Mouse (Mus musculus): Measurements from ENCODE around the gene Hras. TPM values are rescaled to one million over a fixed set of nuclear protein-coding genes. Genes with fewer than 3 reads are reported as not detected.

The Hras gene
- polyA plus RNA-seq, 1 experiment, result 29.0 TPM

GRCm38 (mm10) chr7:141169866-141170265 is 23.9 kb downstream of the Hras start:
- Histone ChIP-seq H3K36me3 (ENCODE audit: control insufficient read depth, insufficient read depth, low read length) (peaks cover 5% of the 10 kb centered on the region), H3K27me3 (ENCODE audit: control insufficient read depth, insufficient read depth, low read length) (no peaks in the 10 kb centered on the region), H3K27ac (ENCODE audit: insufficient read depth, low read length) (no peak overlapping the region), H3K4me3 (ENCODE audit: extremely low read depth, insufficient read depth, insufficient read length) (no peak overlapping the region), H3K4me1 (ENCODE audit: control insufficient read depth, insufficient read depth, insufficient read length) (peaks cover 11% of the 10 kb centered on the region; the same call in 1 of the 2 replicates)
- no peak for TF ChIP-seq POLR2A (IDR thresholded peaks at IDR 0.05; ENCODE audit: low read depth, low read length)
- TF ChIP-seq CTCF (IDR thresholded peaks at IDR 0.05; ENCODE audit: extremely low read depth, insufficient read depth, insufficient read length, insufficient replicate concordance), result no peak
- no peak for DNase-seq (ENCODE audit: low read depth in 1 of 2, low spot score in 2 of 2)

DNA sequence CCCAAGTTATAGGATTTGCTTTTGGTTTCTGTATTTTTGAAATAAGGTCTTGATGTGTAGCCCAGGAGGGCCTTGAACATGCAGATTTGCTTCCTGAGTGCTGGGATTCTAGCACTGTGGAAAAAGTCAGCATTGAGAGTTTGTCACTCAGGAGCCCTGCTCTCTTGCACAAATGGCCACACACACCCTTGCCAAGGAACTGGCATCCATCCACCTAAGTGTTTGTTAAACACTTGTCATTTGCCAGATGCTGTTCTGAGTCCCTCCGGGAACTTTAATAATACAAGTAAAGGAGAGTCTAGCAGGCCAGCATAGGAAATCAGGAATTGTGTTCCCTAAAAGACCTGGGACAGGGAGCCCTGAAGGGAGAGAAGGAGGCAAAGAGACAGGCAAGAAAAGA is 24.5 kb downstream of the Hras start:
- H3K36me3 ChIP-seq (ENCODE audit: control insufficient read depth, insufficient read depth, low read length), result peaks cover 7% of the 10 kb centered on the region
- no peak overlapping the region for H3K27ac ChIP-seq (ENCODE audit: insufficient read depth, low read length)
- DNase-seq (ENCODE audit: low read depth in 1 of 2, low spot score in 2 of 2), result no peak
- H3K4me1 ChIP-seq (ENCODE audit: control insufficient read depth, insufficient read depth, insufficient read length), result peaks cover 11% of the 10 kb centered on the region; the same call in 1 of the 2 replicates
- H3K4me3 ChIP-seq (ENCODE audit: extremely low read depth, insufficient read depth, insufficient read length), result no peak overlapping the region
- TF ChIP-seq CTCF (IDR thresholded peaks at IDR 0.05; ENCODE audit: extremely low read depth, insufficient read depth, insufficient read length, insufficient replicate concordance) (no peak), POLR2A (IDR thresholded peaks at IDR 0.05; ENCODE audit: low read depth, low read length) (no peak)
- WGBS, result 94% methylated on average over 1 of the region's 1 CpGs
- no peaks in the 10 kb centered on the region for H3K27me3 ChIP-seq (ENCODE audit: control insufficient read depth, insufficient read depth, low read length)

DNA sequence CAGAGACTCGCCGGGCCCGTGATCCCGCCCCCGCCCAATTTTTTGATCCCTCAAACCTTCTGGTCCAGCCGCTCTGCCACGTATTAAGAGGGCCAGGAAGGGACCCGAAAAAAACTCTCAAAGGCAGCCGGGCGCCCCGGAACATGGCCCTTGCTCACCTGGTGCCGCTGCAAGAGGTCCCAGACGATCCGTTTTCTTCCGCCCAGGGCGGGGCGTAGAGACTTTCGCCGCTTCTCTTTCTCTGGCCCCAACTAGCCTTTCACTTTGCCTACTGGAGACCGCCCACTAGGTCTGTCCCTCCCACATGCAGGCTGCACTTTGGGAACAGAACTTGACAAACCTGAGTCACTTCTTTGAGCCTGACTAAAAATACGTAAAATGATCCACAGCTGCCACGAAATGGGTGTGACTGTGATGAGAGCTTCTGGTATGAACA is 25.3 kb downstream of the Hras start:
- TF ChIP-seq POLR2A (IDR thresholded peaks at IDR 0.05; ENCODE audit: low read depth, low read length), result no peak
- no peak for TF ChIP-seq CTCF (IDR thresholded peaks at IDR 0.05; ENCODE audit: extremely low read depth, insufficient read depth, insufficient read length, insufficient replicate concordance)
- WGBS, result 1% methylated on average over 22 of the region's 22 CpGs
- Histone ChIP-seq H3K4me3 (ENCODE audit: extremely low read depth, insufficient read depth, insufficient read length) (peak overlapping the region; percentile 60), H3K27ac (ENCODE audit: insufficient read depth, low read length) (peak overlapping the region; percentile 53), H3K27me3 (ENCODE audit: control insufficient read depth, insufficient read depth, low read length) (no peaks in the 10 kb centered on the region), H3K4me1 (ENCODE audit: control insufficient read depth, insufficient read depth, insufficient read length) (peaks cover 11% of the 10 kb centered on the region; the same call in 1 of the 2 replicates), H3K36me3 (ENCODE audit: control insufficient read depth, insufficient read depth, low read length) (peaks cover 15% of the 10 kb centered on the region)
- DNase-seq (ENCODE audit: low read depth in 1 of 2, low spot score in 2 of 2), result peak; percentile 39 to 78

DNA sequence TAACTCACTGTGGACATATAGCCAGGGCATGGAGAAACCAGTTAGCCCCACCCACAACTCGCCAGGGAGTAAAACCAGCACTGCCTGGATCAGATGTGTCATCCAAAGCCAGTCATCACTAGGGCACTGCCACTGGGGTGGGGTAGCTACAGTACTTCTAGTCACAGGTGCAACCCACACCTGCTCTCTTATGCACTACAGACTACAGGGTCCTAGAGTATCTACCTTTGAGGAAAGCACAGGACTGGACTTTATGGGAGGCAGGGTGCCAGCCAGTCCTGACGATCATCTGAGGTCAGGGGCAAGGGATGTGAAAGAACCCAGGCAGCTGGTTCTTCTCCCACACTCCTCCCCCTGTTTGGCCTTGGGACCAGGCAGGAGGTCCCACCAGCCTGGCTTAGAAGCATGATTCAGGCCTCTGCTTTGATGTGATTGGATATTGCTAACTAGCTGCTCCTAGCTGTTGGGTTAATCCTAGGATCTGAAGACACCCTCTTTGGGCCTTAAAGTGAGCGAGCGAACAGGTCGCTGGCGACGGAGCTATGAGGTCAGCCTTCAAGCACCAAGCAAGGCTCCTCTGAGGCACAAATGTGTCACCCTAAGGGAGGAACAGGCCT is 25.8 kb downstream of the Hras start:
- H3K4me1 ChIP-seq (ENCODE audit: control insufficient read depth, insufficient read depth, insufficient read length), result peaks cover 6% of the 10 kb centered on the region; the same call in 1 of the 2 replicates
- no peaks in the 10 kb centered on the region for H3K27me3 ChIP-seq (ENCODE audit: control insufficient read depth, insufficient read depth, low read length)
- peaks cover 19% of the 10 kb centered on the region for H3K36me3 ChIP-seq (ENCODE audit: control insufficient read depth, insufficient read depth, low read length)
- TF ChIP-seq POLR2A (IDR thresholded peaks at IDR 0.05; ENCODE audit: low read depth, low read length) (no peak), CTCF (IDR thresholded peaks at IDR 0.05; ENCODE audit: extremely low read depth, insufficient read depth, insufficient read length, insufficient replicate concordance) (no peak)
- peak overlapping the region; percentile 60 for H3K4me3 ChIP-seq (ENCODE audit: extremely low read depth, insufficient read depth, insufficient read length)
- WGBS, result 10% methylated on average over 7 of the region's 7 CpGs
- no peak for DNase-seq (ENCODE audit: low read depth in 1 of 2, low spot score in 2 of 2)
- H3K27ac ChIP-seq (ENCODE audit: insufficient read depth, low read length), result peak overlapping the region; percentile 53

DNA sequence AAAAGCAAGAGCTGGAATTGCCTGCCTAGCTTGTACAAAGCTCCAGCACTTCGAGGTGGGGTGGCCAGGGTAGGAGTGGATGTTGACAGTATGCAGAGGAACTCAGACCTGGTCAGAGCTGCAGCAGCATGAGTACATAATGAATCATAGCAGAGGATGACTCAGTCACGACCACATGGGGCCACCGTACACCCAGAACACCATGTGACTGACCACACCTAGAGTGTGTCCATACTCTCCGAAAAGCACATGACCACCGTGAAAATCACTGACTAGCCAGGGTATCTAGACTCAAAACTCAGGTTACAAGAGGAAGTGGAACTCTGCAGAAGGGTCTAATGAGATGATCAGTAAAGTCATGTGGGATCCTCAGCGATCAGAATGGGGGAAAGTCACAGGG is 29.0 kb downstream of the Hras start:
- no peak overlapping the region for H3K27ac ChIP-seq (ENCODE audit: insufficient read depth, low read length)
- H3K4me1 ChIP-seq (ENCODE audit: control insufficient read depth, insufficient read depth, insufficient read length), result peaks cover 5% of the 10 kb centered on the region; the same call in 1 of the 2 replicates
- 71% methylated on average over 6 of the region's 6 CpGs for WGBS
- TF ChIP-seq POLR2A (IDR thresholded peaks at IDR 0.05; ENCODE audit: low read depth, low read length) (no peak), CTCF (IDR thresholded peaks at IDR 0.05; ENCODE audit: extremely low read depth, insufficient read depth, insufficient read length, insufficient replicate concordance) (no peak)
- H3K27me3 ChIP-seq (ENCODE audit: control insufficient read depth, insufficient read depth, low read length), result no peaks in the 10 kb centered on the region
- no peak overlapping the region for H3K4me3 ChIP-seq (ENCODE audit: extremely low read depth, insufficient read depth, insufficient read length)
- peaks cover 41% of the 10 kb centered on the region for H3K36me3 ChIP-seq (ENCODE audit: control insufficient read depth, insufficient read depth, low read length)
- DNase-seq (ENCODE audit: low read depth in 1 of 2, low spot score in 2 of 2), result no peak

DNA sequence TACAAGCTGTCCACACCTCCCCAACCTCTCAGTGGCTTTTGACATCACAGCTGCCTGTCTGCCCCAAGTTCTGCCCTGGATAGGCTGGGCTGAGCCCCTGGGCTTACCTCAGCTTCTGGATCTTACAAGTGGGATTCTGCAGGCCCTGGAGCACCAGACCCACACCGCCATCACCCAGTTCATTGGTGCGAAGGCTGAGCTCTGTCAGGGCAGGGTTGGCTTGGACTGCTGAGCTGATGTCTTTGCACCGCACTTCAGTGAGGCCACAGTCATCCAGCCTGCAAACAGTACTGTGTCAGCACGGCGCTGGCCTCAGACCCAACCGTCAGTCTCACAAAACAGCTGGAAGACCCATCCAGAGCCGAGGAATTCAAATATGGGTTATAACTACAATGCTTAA is 29.4 kb downstream of the Hras start:
- no peak overlapping the region for H3K4me3 ChIP-seq (ENCODE audit: extremely low read depth, insufficient read depth, insufficient read length)
- no peak for DNase-seq (ENCODE audit: low read depth in 1 of 2, low spot score in 2 of 2)
- peaks cover 5% of the 10 kb centered on the region; the same call in 1 of the 2 replicates for H3K4me1 ChIP-seq (ENCODE audit: control insufficient read depth, insufficient read depth, insufficient read length)
- WGBS, result 97% methylated on average over 7 of the region's 7 CpGs
- no peaks in the 10 kb centered on the region for H3K27me3 ChIP-seq (ENCODE audit: control insufficient read depth, insufficient read depth, low read length)
- H3K36me3 ChIP-seq (ENCODE audit: control insufficient read depth, insufficient read depth, low read length), result peaks cover 43% of the 10 kb centered on the region
- no peak for TF ChIP-seq CTCF (IDR thresholded peaks at IDR 0.05; ENCODE audit: extremely low read depth, insufficient read depth, insufficient read length, insufficient replicate concordance)
- TF ChIP-seq POLR2A (IDR thresholded peaks at IDR 0.05; ENCODE audit: low read depth, low read length), result no peak
- H3K27ac ChIP-seq (ENCODE audit: insufficient read depth, low read length), result no peak overlapping the region

- TF ChIP-seq POLR2A (IDR thresholded peaks at IDR 0.05; ENCODE audit: low read depth, low read length) (no peak), CTCF (IDR thresholded peaks at IDR 0.05; ENCODE audit: extremely low read depth, insufficient read depth, insufficient read length, insufficient replicate concordance) (no peak)
- Histone ChIP-seq H3K36me3 (ENCODE audit: control insufficient read depth, insufficient read depth, low read length) (peaks cover 14% of the 10 kb centered on the region), H3K4me1 (ENCODE audit: control insufficient read depth, insufficient read depth, insufficient read length) (no peaks in the 10 kb centered on the region), H3K27me3 (ENCODE audit: control insufficient read depth, insufficient read depth, low read length) (no peaks in the 10 kb centered on the region), H3K4me3 (ENCODE audit: extremely low read depth, insufficient read depth, insufficient read length) (no peak overlapping the region), H3K27ac (ENCODE audit: insufficient read depth, low read length) (no peak overlapping the region)
- no peak for DNase-seq (ENCODE audit: low read depth in 1 of 2, low spot score in 2 of 2)
- WGBS, result 87% methylated on average over 9 of the region's 9 CpGs
These were observed 38.4 kb downstream of the Hras start for GRCm38 (mm10) chr7:141155362-141155761.
